Mouse (Mus musculus): Measurements from ENCODE around the gene Zfp592.

Gene Zfp592

GRCm38 (mm10) chr7:81057901-81058711, 64.6 kb downstream of the Zfp592 start:
- DNase-seq (ENCODE audit: low spot score): no peak

DNA sequence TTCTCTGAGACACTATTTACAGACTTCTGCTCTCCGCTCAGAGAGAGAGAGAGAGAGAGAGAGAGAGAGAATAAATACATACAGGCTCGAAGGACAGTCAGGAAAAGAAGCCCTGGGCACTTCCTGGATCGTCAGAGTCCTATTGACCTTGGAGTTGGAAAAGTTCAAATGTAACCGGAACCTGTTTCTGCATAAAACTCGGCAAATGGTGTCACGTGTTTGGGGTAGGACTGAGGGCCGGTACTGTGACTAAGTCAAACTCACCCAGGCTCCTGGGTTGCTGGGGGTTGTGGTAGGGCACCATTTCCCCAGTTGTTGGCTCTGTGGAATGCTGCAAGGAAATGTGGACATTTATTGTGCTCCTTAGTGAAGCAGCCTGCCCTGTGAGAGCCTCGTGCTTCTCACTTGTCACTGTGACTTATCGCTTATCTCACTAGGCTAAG, 65.3 kb downstream of the Zfp592 start:
- DNase-seq (ENCODE audit: low spot score): no peak

- no peak for DNase-seq (ENCODE audit: low spot score)
Measured at GRCm38 (mm10) chr7:81059388-81059787, 65.9 kb downstream of the Zfp592 start.

GRCm38 (mm10) chr7:81060908-81061307, 67.4 kb downstream of the Zfp592 start:
- DNase-seq (ENCODE audit: low spot score): no peak

- DNase-seq (ENCODE audit: low spot score): no peak
Measured at GRCm38 (mm10) chr7:81061936-81062335, 68.5 kb downstream of the Zfp592 start.

- DNase-seq (ENCODE audit: low spot score): no peak
Measured at GRCm38 (mm10) chr7:81063332-81063731, 69.9 kb downstream of the Zfp592 start.

- no peak for DNase-seq (ENCODE audit: low spot score)
Measured at GRCm38 (mm10) chr7:81066714-81067113, 73.2 kb downstream of the Zfp592 start.

GRCm38 (mm10) chr7:81072463-81072862, 79.0 kb downstream of the Zfp592 start:
- peak; percentile 76 for DNase-seq (ENCODE audit: low spot score)

DNA sequence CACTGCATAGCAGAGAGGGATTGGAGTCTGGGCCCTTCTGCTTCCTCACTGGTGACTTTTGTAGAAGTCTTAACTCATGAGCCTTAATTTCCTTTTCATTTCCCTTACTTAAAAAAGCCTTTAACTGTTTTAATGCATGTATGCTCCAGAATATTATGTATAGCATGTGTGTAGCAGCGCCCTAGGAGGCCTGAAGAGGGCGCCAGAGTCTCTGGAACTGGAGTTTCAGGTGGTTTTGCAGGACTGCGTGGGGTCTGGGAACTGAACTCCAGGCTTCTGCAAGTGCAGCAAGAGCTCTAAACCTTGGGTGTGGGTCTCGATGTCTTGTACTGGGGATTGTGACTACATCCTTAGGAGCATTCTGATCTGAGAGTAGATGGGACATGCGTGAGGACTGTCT, 79.8 kb downstream of the Zfp592 start:
- no peak for DNase-seq (ENCODE audit: low spot score)

- no peak for DNase-seq (ENCODE audit: low spot score)
Measured at GRCm38 (mm10) chr7:81074546-81074945, 81.1 kb downstream of the Zfp592 start.

DNA sequence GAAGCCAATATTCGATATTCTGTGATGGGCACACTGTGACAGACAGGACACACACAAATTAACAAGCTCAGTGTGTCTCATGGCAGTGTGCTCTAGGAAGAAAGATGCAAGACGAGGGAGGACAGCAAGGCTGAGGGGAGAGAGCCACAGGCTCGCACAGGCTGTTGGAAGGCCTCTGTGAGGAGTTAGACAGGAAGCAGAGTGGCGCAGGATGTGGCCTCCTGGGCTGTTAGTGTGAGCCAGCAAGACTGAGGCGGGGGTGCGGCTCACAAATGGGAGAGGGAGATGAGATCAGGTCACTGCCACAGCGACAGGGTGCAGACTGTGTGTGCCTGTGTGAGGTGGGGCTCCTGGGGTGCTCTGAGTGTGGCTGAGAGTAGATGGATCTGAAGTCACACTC, 81.8 kb downstream of the Zfp592 start:
- DNase-seq (ENCODE audit: low spot score): no peak

DNA sequence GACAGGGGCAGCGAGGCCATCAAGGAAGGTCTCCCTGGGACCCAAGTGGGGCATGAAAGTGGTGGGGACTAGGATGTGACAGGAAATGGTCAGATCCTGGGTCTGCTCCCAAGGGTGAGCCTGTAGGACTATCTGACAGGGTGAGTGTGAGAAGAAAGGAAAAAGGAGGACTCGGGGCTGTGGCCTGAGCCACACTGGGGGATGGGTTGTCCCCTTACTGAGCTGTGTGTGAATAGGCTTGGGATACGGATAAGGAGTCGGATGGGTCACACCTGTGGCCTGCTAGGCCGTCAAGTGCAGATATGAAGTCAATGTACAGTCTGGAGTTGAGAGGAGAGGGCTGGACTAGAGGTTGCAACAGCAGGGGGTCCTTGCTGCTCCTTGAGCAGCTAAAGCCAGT, 82.3 kb downstream of the Zfp592 start:
- DNase-seq (ENCODE audit: low spot score): no peak

DNA sequence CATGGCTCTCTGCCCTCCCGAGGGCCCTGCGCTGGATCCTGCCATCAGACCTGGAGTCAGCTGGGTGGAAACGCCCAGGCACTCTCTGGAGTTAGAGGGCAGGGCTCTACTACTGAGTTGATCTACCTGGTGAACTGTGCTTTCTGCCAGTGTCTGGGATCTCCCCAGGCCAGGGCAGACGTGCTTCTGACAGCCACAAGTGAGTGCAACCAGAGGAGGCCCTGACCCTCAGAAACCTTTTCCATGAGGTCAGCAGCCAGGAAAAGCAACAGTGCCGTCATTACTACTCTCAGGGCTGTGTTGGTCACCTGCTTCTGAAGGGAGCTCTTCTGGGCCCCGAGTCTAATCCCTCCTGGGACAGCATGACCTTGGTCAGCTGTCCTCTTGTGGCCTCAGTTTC, 83.5 kb downstream of the Zfp592 start:
- DNase-seq (ENCODE audit: low spot score): no peak

- DNase-seq (ENCODE audit: low spot score): no peak
Measured at GRCm38 (mm10) chr7:81078740-81079139, 85.3 kb downstream of the Zfp592 start.

GRCm38 (mm10) chr7:81093420-81093965, 100.0 kb downstream of the Zfp592 start:
- DNase-seq (ENCODE audit: low spot score): no peak

DNA sequence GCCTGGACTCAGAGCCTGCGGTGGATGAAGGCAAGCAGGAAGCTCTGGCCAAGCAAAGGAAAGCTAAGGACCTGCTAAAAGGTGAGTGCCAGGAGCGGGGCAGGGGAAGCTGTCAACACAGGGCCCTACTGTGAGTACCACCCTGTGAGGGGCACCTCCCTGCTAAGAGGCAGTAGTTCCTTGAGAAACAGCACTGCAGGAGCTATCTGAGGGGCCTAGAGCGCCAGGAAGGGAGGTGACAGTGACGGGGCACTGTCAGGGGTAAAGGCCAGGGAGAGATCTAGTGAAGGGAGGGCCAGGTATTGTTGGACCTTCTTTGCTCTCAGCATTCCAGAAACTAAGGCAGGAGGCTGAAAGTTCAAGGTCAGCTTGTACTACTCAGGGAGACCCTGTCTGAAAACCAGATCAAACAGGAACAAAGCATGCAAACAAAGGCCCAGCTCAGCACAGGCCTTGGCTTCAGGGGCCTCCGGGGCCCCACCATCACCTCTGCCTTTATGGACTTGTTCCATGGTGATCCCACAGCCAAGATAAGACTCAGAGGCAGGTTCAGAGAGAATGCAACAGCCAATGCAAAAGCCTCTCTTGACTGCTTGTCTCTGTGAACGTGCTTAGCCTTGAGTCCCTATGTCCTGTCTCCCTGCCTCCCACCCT, 100.8 kb downstream of the Zfp592 start:
- no peak for DNase-seq (ENCODE audit: low spot score)

All from urinary bladder, postnatal 14 days (tissue).